Mouse (Mus musculus): ENCODE measurements around the gene H2al1j. TPM values are rescaled to one million over a fixed set of nuclear protein-coding genes. Genes with fewer than 3 reads are reported as not detected.
"Not testable (repeated sequence)": the region's sequence is repeated elsewhere in the genome, so short reads cannot be mapped to it uniquely, and the experiment has no call there.

Gene H2al1j
- not detected for total RNA-seq (2021)

- DNase-seq; intact Hi-C loops (cut with DNase I): not testable (repeated sequence)
Observed at GRCm38 (mm10) chrX:11327522-11327921, at the start of gene H2al1j. Gene H2al1j, plus strand, starts transcription at chrX:11327822.

GRCm38 (mm10) chrX:11280741-11281140, 46.9 kb upstream of the H2al1j start:
- intact Hi-C loops (cut with DNase I), result no loop called here
- DNase-seq, result no peak

- peak; percentile 6 to 10 for DNase-seq
- intact Hi-C loops (cut with DNase I), result no loop called here
Observed at GRCm38 (mm10) chrX:11288306-11288882, 39.2 kb upstream of the H2al1j start.

- intact Hi-C loops (cut with DNase I), result no loop called here
- DNase-seq, result no peak
Observed at GRCm38 (mm10) chrX:11289244-11289643, 38.4 kb upstream of the H2al1j start.

GRCm38 (mm10) chrX:11298957-11299356, 28.7 kb upstream of the H2al1j start, which contains the start of gene H2al1a:
Gene H2al1a, plus strand, starts transcription at chrX:11299257.
- DNase-seq; intact Hi-C loops (cut with DNase I): not testable (repeated sequence)

GRCm38 (mm10) chrX:11302132-11302531, 25.5 kb upstream of the H2al1j start, which contains the start of gene H2al1b:
Gene H2al1b, plus strand, starts transcription at chrX:11302432.
- DNase-seq; intact Hi-C loops (cut with DNase I): not testable (repeated sequence)

GRCm38 (mm10) chrX:11305355-11305754, 22.3 kb upstream of the H2al1j start, which contains the start of gene H2al1c:
Gene H2al1c, plus strand, starts transcription at chrX:11305655.
- DNase-seq, result not testable (repeated sequence)

GRCm38 (mm10) chrX:11308524-11308923, 19.1 kb upstream of the H2al1j start, which contains the start of gene H2al1d:
Gene H2al1d, plus strand, starts transcription at chrX:11308824.
- intact Hi-C loops (cut with DNase I); DNase-seq: not testable (repeated sequence)

More at GRCm38 (mm10) chrX:11305355-11305754, 22.3 kb upstream of the H2al1j start, which contains the start of gene H2al1c:
- intact Hi-C loops (cut with DNase I), result not testable (repeated sequence)

- DNase-seq; intact Hi-C loops (cut with DNase I): not testable (repeated sequence)
Observed at GRCm38 (mm10) chrX:11311634-11312033, 16.0 kb upstream of the H2al1j start, which contains the start of gene H2al1e. Gene H2al1e, plus strand, starts transcription at chrX:11311934.

GRCm38 (mm10) chrX:11314858-11315257, 12.8 kb upstream of the H2al1j start, which contains the start of gene H2al1f:
Gene H2al1f, plus strand, starts transcription at chrX:11315158.
- not testable (repeated sequence) for DNase-seq

GRCm38 (mm10) chrX:11317956-11318355, 9.7 kb upstream of the H2al1j start, which contains the start of gene H2al1g:
Gene H2al1g, plus strand, starts transcription at chrX:11318256.
- DNase-seq; intact Hi-C loops (cut with DNase I): not testable (repeated sequence)

More at GRCm38 (mm10) chrX:11314858-11315257, 12.8 kb upstream of the H2al1j start, which contains the start of gene H2al1f:
- intact Hi-C loops (cut with DNase I), result not testable (repeated sequence)

- intact Hi-C loops (cut with DNase I); DNase-seq: not testable (repeated sequence)
Observed at GRCm38 (mm10) chrX:11321192-11321591, 6.4 kb upstream of the H2al1j start, which contains the start of gene H2al1h. Gene H2al1h, plus strand, starts transcription at chrX:11321492.

GRCm38 (mm10) chrX:11324359-11324758, 3.3 kb upstream of the H2al1j start, which contains the start of gene H2al1i:
Gene H2al1i, plus strand, starts transcription at chrX:11324659.
- intact Hi-C loops (cut with DNase I); DNase-seq: not testable (repeated sequence)

- intact Hi-C loops (cut with DNase I), result no loop called here
- peak; percentile 5 to 17 for DNase-seq
Observed at GRCm38 (mm10) chrX:11345762-11346161, 18.1 kb downstream of the H2al1j start.

- no peak for DNase-seq
- intact Hi-C loops (cut with DNase I), result no loop called here
Observed at GRCm38 (mm10) chrX:11346756-11347155, 19.1 kb downstream of the H2al1j start.

- intact Hi-C loops (cut with DNase I), result no loop called here
- no peak for DNase-seq
Observed at GRCm38 (mm10) chrX:11360823-11361222, 33.2 kb downstream of the H2al1j start.

GRCm38 (mm10) chrX:11361261-11361660, 33.6 kb downstream of the H2al1j start:
- intact Hi-C loops (cut with DNase I), result no loop called here

GRCm38 (mm10) chrX:11363890-11364289, 36.3 kb downstream of the H2al1j start:
- DNase-seq, result no peak
- intact Hi-C loops (cut with DNase I), result no loop called here

More at GRCm38 (mm10) chrX:11361261-11361660, 33.6 kb downstream of the H2al1j start:
- no peak for DNase-seq

- intact Hi-C loops (cut with DNase I), result no loop called here
- no peak for DNase-seq
Observed at GRCm38 (mm10) chrX:11365151-11365550, 37.5 kb downstream of the H2al1j start.

Measured in heart, postnatal 36 days (tissue).